Mouse (Mus musculus): ENCODE results near the gene Igfl3. TPM values are rescaled to one million over a fixed set of nuclear protein-coding genes. Genes with fewer than 3 reads are reported as not detected.
A peak's percentile ranks its signal among the peaks of the same experiment; 100 is the strongest.

The Igfl3 gene
- polyA plus RNA-seq (2012; rRNA removed), result not detected in 2 replicates
- not detected in 2 replicates for polyA plus RNA-seq (2014; fragmentation: Nextera tagmentation; extraction: Ambion mirVana)

GRCm38 (mm10) chr7:18176194-18176593 is at the start of gene Igfl3:
TSS of gene Igfl3 (plus strand) at chr7:18176494.
- no peak within 1 kb of the TSS for H3K4me2 ChIP-seq (ENCODE audit: low read depth)
- TF ChIP-seq EP300 (IDR thresholded peaks at IDR 0.05; ENCODE audit: low read depth) (no peak), CTCF (IDR thresholded peaks at IDR 0.05; ENCODE audit: low read depth) (no peak)
- H3K36me3 ChIP-seq (replicated peaks; ENCODE audit: control insufficient read depth, insufficient read depth, low read depth), result no peaks in the 10 kb centered on the region
- ATAC-seq (ENCODE audit: insufficient read depth), result no peak
- DNase-seq (ENCODE audit: low read depth in 3 of 3, low spot score in 3 of 3), result no peak
- H3K27ac ChIP-seq, result no peak within 1 kb of the TSS
- no peaks in the 10 kb centered on the region for H3K9me3 ChIP-seq (ENCODE audit: control insufficient read depth, low read length)
- no peaks in the 10 kb centered on the region for H3K4me1 ChIP-seq (replicated peaks; ENCODE audit: control insufficient read depth in 2 of 2, insufficient read depth in 2 of 2, low read length in 1 of 2)
- H3K27me3 ChIP-seq (ENCODE audit: control insufficient read depth, insufficient read depth, low read length), result no peaks in the 10 kb centered on the region
- H3K4me3 ChIP-seq (ENCODE audit: insufficient read depth in 1 of 2, low read depth in 2 of 2, low read length in 2 of 2), result no peak within 1 kb of the TSS
- no peak within 1 kb of the TSS for H3K9ac ChIP-seq (replicated peaks)

GRCm38 (mm10) chr7:18210938-18211337 is 34.6 kb downstream of the Igfl3 start:
- no peak overlapping the region for H3K4me3 ChIP-seq (ENCODE audit: insufficient read depth in 1 of 2, low read depth in 2 of 2, low read length in 2 of 2)
- WGBS (ENCODE audit: insufficient replicate concordance), result 11% methylated on average over 9 of the region's 9 CpGs
- H3K27ac ChIP-seq, result no peak overlapping the region
- TF ChIP-seq CTCF (IDR thresholded peaks at IDR 0.05; ENCODE audit: low read depth) (peak; percentile 4; the same call in 1 of the 2 replicates), EP300 (IDR thresholded peaks at IDR 0.05; ENCODE audit: low read depth) (no peak)
- no peaks in the 10 kb centered on the region for H3K27me3 ChIP-seq (ENCODE audit: control insufficient read depth, insufficient read depth, low read length)
- H3K9me3 ChIP-seq (ENCODE audit: control insufficient read depth, low read length), result no peaks in the 10 kb centered on the region
- H3K4me1 ChIP-seq (replicated peaks; ENCODE audit: control insufficient read depth in 2 of 2, insufficient read depth in 2 of 2, low read length in 1 of 2), result no peaks in the 10 kb centered on the region
- H3K36me3 ChIP-seq (replicated peaks; ENCODE audit: control insufficient read depth, insufficient read depth, low read depth), result no peaks in the 10 kb centered on the region
- ATAC-seq (ENCODE audit: insufficient read depth) (no peak), DNase-seq (ENCODE audit: low read depth in 3 of 3, low spot score in 3 of 3) (no peak)
- H3K4me2 ChIP-seq (ENCODE audit: low read depth), result no peak overlapping the region
- H3K9ac ChIP-seq (replicated peaks), result no peak overlapping the region

DNA sequence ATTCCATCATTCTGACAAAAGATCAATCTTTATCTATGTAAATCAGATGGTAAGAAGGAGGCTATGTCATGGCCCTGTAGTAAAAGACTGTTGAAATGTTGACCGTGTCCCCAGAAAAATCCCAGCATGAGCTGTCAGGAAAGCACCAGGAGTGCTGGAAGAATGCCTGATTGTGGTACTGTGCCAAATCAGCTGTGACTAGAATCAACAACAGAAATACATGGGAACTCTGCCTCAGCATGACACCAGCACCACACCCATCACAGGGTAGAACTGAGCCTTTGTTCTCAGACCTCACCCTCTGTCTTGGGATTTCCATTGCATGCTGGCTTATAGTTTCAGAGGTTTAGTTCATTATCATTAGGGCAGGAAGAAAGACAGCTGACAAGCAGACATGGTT is 38.4 kb downstream of the Igfl3 start:
- no peak for ATAC-seq (ENCODE audit: insufficient read depth)
- Histone ChIP-seq H3K27me3 (ENCODE audit: control insufficient read depth, insufficient read depth, low read length) (no peaks in the 10 kb centered on the region), H3K27ac (no peak overlapping the region), H3K9ac (replicated peaks) (no peak overlapping the region), H3K4me3 (ENCODE audit: insufficient read depth in 1 of 2, low read depth in 2 of 2, low read length in 2 of 2) (no peak overlapping the region), H3K4me2 (ENCODE audit: low read depth) (no peak overlapping the region), H3K9me3 (ENCODE audit: control insufficient read depth, low read length) (no peaks in the 10 kb centered on the region), H3K36me3 (replicated peaks; ENCODE audit: control insufficient read depth, insufficient read depth, low read depth) (no peaks in the 10 kb centered on the region), H3K4me1 (replicated peaks; ENCODE audit: control insufficient read depth in 2 of 2, insufficient read depth in 2 of 2, low read length in 1 of 2) (no peaks in the 10 kb centered on the region)
- TF ChIP-seq EP300 (IDR thresholded peaks at IDR 0.05; ENCODE audit: low read depth) (no peak), CTCF (IDR thresholded peaks at IDR 0.05; ENCODE audit: low read depth) (no peak)
- 60% methylated on average over 1 of the region's 1 CpGs for WGBS (ENCODE audit: insufficient replicate concordance)
- DNase-seq (ENCODE audit: low read depth in 3 of 3, low spot score in 3 of 3), result no peak

Other genes with a start within 250 kb of the Igfl3 start
- gene Ceacam11, start 204.4 kb upstream of the Igfl3 start, polyA plus RNA-seq (2012; rRNA removed), result not detected in 2 replicates
- gene Ceacam11, start 204.4 kb upstream of the Igfl3 start, polyA plus RNA-seq (2014; fragmentation: Nextera tagmentation; extraction: Ambion mirVana), result not detected in 2 replicates
- gene Ceacam13, start 166.6 kb upstream of the Igfl3 start, polyA plus RNA-seq (2012; rRNA removed), result not detected in 2 replicates
- not detected in 2 replicates for gene Ceacam13, start 166.6 kb upstream of the Igfl3 start, polyA plus RNA-seq (2014; fragmentation: Nextera tagmentation; extraction: Ambion mirVana)
- not detected in 2 replicates for gene Ceacam12, start 110.6 kb upstream of the Igfl3 start, polyA plus RNA-seq (2012; rRNA removed)
- not detected in 2 replicates for gene Ceacam12, start 110.6 kb upstream of the Igfl3 start, polyA plus RNA-seq (2014; fragmentation: Nextera tagmentation; extraction: Ambion mirVana)
- gene Mill1, start 68.9 kb downstream of the Igfl3 start, polyA plus RNA-seq (2012; rRNA removed), result not detected in 2 replicates
- not detected in 2 replicates for gene Mill1, start 68.9 kb downstream of the Igfl3 start, polyA plus RNA-seq (2014; fragmentation: Nextera tagmentation; extraction: Ambion mirVana)
- gene Psg18, start 178.5 kb downstream of the Igfl3 start, polyA plus RNA-seq (2012; rRNA removed), result 0.03 and 0.06 TPM in 2 replicates
- gene Psg18, start 178.5 kb downstream of the Igfl3 start, polyA plus RNA-seq (2014; fragmentation: Nextera tagmentation; extraction: Ambion mirVana), result not detected in 2 replicates

All from liver, embryonic 14.5 days (tissue).